Mouse (Mus musculus): ENCODE data around the gene Spock1. TPM values are rescaled to one million over a fixed set of nuclear protein-coding genes. Genes with fewer than 3 reads are reported as not detected.

The Spock1 gene
- total RNA-seq, 1 experiment from 2014 or later: not detected

- ATAC-seq (ENCODE audit: extremely low read depth, insufficient number of reproducible peaks, low FRiP score, poor library complexity, severe bottlenecking): no peak
Measured at GRCm38 (mm10) chr13:57582314-57582976, 325.7 kb downstream of the Spock1 start.

- ATAC-seq (ENCODE audit: extremely low read depth, insufficient number of reproducible peaks, low FRiP score, poor library complexity, severe bottlenecking): no peak
Measured at GRCm38 (mm10) chr13:57577541-57578244, 330.4 kb downstream of the Spock1 start.

DNA sequence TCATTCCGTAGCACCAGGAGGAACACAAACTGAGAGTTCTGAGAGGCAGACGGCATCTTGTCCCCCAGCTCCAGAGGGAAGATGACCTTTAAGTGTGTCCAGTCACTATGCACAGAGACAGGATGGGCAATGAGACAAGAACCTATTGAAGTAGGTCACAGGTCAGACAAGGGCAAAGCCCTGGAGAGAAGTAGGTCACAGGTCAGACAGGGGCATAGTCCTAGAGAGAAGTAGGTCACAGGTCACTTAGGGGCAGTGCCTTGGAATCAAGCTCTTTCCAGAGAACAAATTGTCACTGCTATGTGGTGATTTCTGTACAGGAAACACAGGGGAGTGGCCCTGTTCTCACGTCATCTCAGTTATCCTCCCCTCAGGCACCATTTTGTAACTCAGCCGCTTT, 334.6 kb downstream of the Spock1 start:
- ATAC-seq (ENCODE audit: extremely low read depth, insufficient number of reproducible peaks, low FRiP score, poor library complexity, severe bottlenecking): no peak

- ATAC-seq (ENCODE audit: extremely low read depth, insufficient number of reproducible peaks, low FRiP score, poor library complexity, severe bottlenecking): no peak
Measured at GRCm38 (mm10) chr13:57568404-57568803, 339.7 kb downstream of the Spock1 start.

- no peak for ATAC-seq (ENCODE audit: extremely low read depth, insufficient number of reproducible peaks, low FRiP score, poor library complexity, severe bottlenecking)
Measured at GRCm38 (mm10) chr13:57555186-57555585, 352.9 kb downstream of the Spock1 start.

DNA sequence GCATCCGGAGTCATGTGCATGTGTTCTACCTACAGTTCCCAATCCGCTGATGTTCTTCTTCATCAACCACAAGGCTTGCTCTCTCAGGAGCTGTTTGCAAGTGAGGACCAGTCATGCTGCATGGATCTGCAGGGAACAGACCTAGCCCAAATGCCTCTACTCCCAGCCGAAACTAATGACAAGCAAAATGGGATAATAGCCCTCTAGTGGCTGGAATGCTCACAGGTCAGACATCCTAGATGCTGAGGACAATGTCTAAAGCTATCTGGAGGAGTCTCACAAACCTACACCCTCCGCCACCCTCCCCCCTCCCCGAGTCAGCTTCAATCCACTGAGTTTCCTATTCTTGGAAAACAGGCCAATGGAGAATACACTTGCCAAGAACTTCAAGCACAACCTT, 358.4 kb downstream of the Spock1 start:
- ATAC-seq (ENCODE audit: extremely low read depth, insufficient number of reproducible peaks, low FRiP score, poor library complexity, severe bottlenecking): no peak

- no peak for ATAC-seq (ENCODE audit: extremely low read depth, insufficient number of reproducible peaks, low FRiP score, poor library complexity, severe bottlenecking)
Measured at GRCm38 (mm10) chr13:57536988-57537547, 371.1 kb downstream of the Spock1 start.

- no peak for ATAC-seq (ENCODE audit: extremely low read depth, insufficient number of reproducible peaks, low FRiP score, poor library complexity, severe bottlenecking)
Measured at GRCm38 (mm10) chr13:57534325-57534724, 373.8 kb downstream of the Spock1 start.

DNA sequence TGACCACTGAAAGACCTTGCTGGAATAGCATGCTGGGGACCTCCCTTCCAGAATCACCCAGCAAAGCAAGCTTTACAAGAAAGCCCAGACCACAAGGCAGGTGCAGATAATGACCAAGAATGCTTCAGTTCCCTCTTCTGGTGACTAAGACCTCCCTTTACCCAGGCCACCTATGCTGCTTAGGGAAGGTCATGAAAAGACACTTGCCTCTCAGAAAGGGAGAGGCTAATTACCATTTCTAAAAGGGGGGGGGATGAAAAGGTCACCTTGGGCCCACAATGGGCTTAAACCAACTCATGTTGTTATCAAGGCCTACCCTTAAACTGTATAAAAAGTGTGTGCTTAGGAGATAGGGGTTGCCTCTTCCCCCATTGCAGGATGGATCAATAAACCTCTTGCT, 382.2 kb downstream of the Spock1 start:
- ATAC-seq (ENCODE audit: extremely low read depth, insufficient number of reproducible peaks, low FRiP score, poor library complexity, severe bottlenecking): no peak

- no peak for ATAC-seq (ENCODE audit: extremely low read depth, insufficient number of reproducible peaks, low FRiP score, poor library complexity, severe bottlenecking)
Measured at GRCm38 (mm10) chr13:57524546-57524945, 383.6 kb downstream of the Spock1 start.

GRCm38 (mm10) chr13:57523366-57523765, 384.8 kb downstream of the Spock1 start:
- no peak for ATAC-seq (ENCODE audit: extremely low read depth, insufficient number of reproducible peaks, low FRiP score, poor library complexity, severe bottlenecking)

GRCm38 (mm10) chr13:57522319-57522718, 385.8 kb downstream of the Spock1 start:
- ATAC-seq (ENCODE audit: extremely low read depth, insufficient number of reproducible peaks, low FRiP score, poor library complexity, severe bottlenecking): no peak

GRCm38 (mm10) chr13:57521152-57521551, 387.0 kb downstream of the Spock1 start:
- ATAC-seq (ENCODE audit: extremely low read depth, insufficient number of reproducible peaks, low FRiP score, poor library complexity, severe bottlenecking): no peak

DNA sequence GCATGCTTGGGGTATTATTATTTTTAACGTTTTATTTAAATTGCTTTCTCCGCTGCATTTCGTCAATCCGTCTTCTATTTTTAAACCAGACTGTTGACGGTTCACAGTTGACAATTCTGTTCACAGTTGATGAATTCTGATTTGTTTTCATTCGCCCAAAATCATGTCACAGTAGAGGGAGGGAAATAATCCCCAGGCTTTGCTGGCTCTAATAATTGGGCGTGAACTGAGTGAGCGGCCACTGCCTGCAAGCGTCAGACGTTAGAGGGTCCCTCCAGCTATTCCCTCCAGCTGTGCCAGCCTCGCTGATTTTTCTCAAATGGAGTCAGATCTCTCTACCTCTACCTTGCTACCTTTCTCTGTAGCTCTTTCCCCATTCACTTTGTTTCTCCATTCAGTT, 388.3 kb downstream of the Spock1 start:
- no peak for ATAC-seq (ENCODE audit: extremely low read depth, insufficient number of reproducible peaks, low FRiP score, poor library complexity, severe bottlenecking)

GRCm38 (mm10) chr13:57515737-57516136, 392.4 kb downstream of the Spock1 start:
- no peak for ATAC-seq (ENCODE audit: extremely low read depth, insufficient number of reproducible peaks, low FRiP score, poor library complexity, severe bottlenecking)

DNA sequence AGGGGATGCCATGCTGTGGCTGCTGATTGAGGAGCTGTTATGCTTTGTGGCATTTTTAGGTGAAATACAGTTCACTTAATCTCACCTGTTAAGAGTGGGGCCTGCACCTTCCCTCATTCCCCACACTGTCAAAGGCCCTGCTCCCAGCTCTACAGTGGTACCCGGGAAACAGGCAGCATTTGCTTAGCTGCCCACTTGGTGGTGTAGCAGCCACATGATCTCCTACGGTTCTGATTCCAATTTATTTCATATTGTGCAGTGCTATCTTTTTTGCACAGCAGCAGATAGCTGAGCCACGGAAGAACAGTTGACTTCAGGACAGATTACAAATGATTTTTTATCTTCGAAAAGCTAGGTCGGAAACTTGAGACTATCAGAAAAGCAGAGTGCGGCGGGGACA, 406.6 kb downstream of the Spock1 start:
- ATAC-seq (ENCODE audit: extremely low read depth, insufficient number of reproducible peaks, low FRiP score, poor library complexity, severe bottlenecking): no peak

- ATAC-seq (ENCODE audit: extremely low read depth, insufficient number of reproducible peaks, low FRiP score, poor library complexity, severe bottlenecking): no peak
Measured at GRCm38 (mm10) chr13:57496778-57497177, 411.4 kb downstream of the Spock1 start.

- no peak for ATAC-seq (ENCODE audit: extremely low read depth, insufficient number of reproducible peaks, low FRiP score, poor library complexity, severe bottlenecking)
Measured at GRCm38 (mm10) chr13:57494838-57495237, 413.3 kb downstream of the Spock1 start.

GRCm38 (mm10) chr13:57488926-57489325, 419.2 kb downstream of the Spock1 start:
- no peak for ATAC-seq (ENCODE audit: extremely low read depth, insufficient number of reproducible peaks, low FRiP score, poor library complexity, severe bottlenecking)

DNA sequence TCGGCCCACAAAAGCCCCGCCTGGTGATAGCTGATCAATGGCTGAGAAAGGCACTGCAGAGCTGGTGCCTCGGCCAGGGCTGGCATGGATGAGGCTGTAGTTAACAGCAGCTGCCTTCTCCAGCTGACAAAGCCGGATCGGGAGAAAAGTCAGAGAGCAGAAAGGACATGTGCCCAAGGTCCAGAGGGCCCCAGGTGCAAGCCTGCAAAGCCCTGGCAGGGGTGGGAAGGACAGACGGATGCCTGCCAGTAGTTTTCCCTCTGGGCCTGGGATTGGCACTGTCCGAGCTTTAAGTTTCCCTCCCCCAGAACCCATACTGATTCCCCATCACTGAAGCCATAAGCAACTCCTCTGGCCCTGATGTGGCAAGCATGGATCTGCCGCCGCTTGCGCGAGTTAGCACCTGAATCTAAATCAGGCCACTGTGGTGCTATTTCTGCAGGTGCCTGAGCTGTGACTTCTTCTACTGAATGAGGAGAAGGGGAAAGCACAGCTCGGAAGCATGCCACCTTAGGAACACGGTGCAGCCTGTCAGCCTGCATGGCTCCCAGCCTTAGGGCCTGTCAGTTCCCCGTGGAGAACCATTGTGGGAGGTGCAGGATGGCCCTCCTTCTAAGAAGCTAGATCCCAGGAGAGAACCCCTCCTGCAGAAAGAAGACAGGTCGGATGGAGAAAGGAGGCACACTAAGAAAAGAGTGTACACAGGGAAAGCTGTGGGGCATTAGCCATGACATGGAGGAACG, 423.5 kb downstream of the Spock1 start:
- no peak for ATAC-seq (ENCODE audit: extremely low read depth, insufficient number of reproducible peaks, low FRiP score, poor library complexity, severe bottlenecking)

Measured in neutrophil, adult 5-6 weeks (primary cell).